Mouse (Mus musculus) MEL (cell line): ENCODE data around the gene Rhbdl3.

Source experiments
- CTCF ChIP-seq, 3 experiments: IDR thresholded peaks in 2 of 3; conservative IDR thresholded peaks in 1 of 3; 2 replicates each; pipeline ENCODE4 v1.5.1; 2011 to 2012; ENCODE audit warnings: low read length in 3 of 3, low read depth in 2 of 3, mild to moderate bottlenecking in 2 of 3, improper control_type of control experiment in 1 of 3, inconsistent platforms in 1 of 3, mixed read lengths in 1 of 3, moderate library complexity in 1 of 3; ENCODE audit not compliant: control insufficient read depth in 1 of 3, insufficient read depth in 1 of 3, poor library complexity in 1 of 3, severe bottlenecking in 1 of 3
- GATA1 ChIP-seq: IDR thresholded peaks from 2 replicates; pipeline ENCODE4 v1.6.1; 2011; ENCODE audit warnings: low read depth, low read length, improper control_type of control experiment
- MEF2A ChIP-seq: IDR thresholded peaks from 2 replicates; pipeline ENCODE4 v1.6.1; 2014; ENCODE audit warnings: low read depth, mild to moderate bottlenecking, inconsistent platforms, low read length, improper control_type of control experiment; ENCODE audit not compliant: poor library complexity, insufficient replicate concordance, severe bottlenecking; ENCODE audit errors: extremely low read depth
- TCF12 ChIP-seq: IDR thresholded peaks from 2 replicates; pipeline ENCODE4 v1.6.1; 2014; ENCODE audit warnings: low read depth, mild to moderate bottlenecking, inconsistent platforms, low read length, improper control_type of control experiment, moderate library complexity
- USF1 ChIP-seq: IDR thresholded peaks from 2 replicates; pipeline ENCODE4 v1.6.1; 2014; ENCODE audit warnings: low read depth, mild to moderate bottlenecking, inconsistent platforms, low read length, improper control_type of control experiment, moderate library complexity

DNA sequence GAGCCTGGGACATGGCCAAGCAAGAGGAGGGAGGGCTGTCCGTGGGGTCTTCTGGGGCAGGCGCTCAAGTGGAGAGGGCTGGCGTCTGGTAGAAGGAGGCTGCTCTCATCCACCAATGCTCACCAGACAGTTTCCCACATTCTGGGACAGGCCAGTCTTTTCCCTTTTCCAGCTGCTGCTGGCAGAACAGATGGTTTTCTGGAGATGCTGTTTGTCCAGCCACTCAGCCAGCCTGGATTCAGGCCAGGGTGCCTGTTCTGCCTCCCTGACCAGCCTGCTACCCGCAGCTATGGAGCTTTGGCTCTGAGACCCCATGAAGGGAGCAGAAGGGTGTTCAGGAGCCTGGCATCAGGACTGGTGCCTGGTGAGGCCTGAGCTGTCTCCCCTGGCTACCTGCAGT lies 10.6 kb downstream of the Rhbdl3 start:
- TF ChIP-seq MEF2A (no peak), CTCF (IDR thresholded peaks at IDR 0.05 in 2 of 3, conservative IDR thresholded peaks at IDR 0.05 in 1 of 3; ENCODE audit: control insufficient read depth in 1 of 3, insufficient read depth in 1 of 3, low read depth in 2 of 3, low read length in 3 of 3, poor library complexity in 1 of 3, severe bottlenecking in 1 of 3) (no peak), USF1 (no peak), GATA1 (no peak), TCF12 (no peak)
